Mouse (Mus musculus) liver, embryonic 13.5 days (tissue): Measurements from ENCODE around the gene Olfr1335. TPM values are rescaled to one million over a fixed set of nuclear protein-coding genes. Genes with fewer than 3 reads are reported as not detected.
"Not testable (repeated sequence)": the region's sequence is repeated elsewhere in the genome, so short reads cannot be mapped to it uniquely, and the experiment has no call there.

Experiments used
- ATAC-seq: fragments of 200-750 bp; cut with Nextera tagmentation; 2 replicates; pipeline ENCODE4 v1.8.0; 2017; ENCODE audit warnings: low read depth, mild to moderate bottlenecking, moderate number of reproducible peaks, moderate library complexity
- DNase-seq: peaks from one replicate; pipeline ENCODE4 v3.0.0; 2022
- H3K27ac ChIP-seq: fragments of 300-500 bp; sonication (generic); 2 replicates; pipeline ENCODE4 v1.5.1; 2015; ENCODE audit warnings: moderate library complexity, mild to moderate bottlenecking, inconsistent platforms
- H3K27me3 ChIP-seq: fragments of 300-500 bp; sonication (generic); 2 replicates; pipeline ENCODE4 v1.6.1; 2015; ENCODE audit warnings: mild to moderate bottlenecking, inconsistent platforms
- H3K36me3 ChIP-seq: fragments of 300-500 bp; sonication (generic); 2 replicates; pipeline ENCODE4 v1.6.1; 2015; ENCODE audit warnings: mild to moderate bottlenecking, inconsistent platforms
- H3K4me1 ChIP-seq: fragments of 300-500 bp; sonication (generic); replicated peaks from 2 replicates; pipeline ENCODE4 v1.6.1; 2015; ENCODE audit warnings: inconsistent platforms
- H3K4me2 ChIP-seq: fragments of 300-500 bp; sonication (generic); 2 replicates; pipeline ENCODE4 v1.6.1; 2015; ENCODE audit warnings: inconsistent platforms, mild to moderate bottlenecking, moderate library complexity
- H3K4me3 ChIP-seq: fragments of 300-500 bp; sonication (generic); replicated peaks from 2 replicates; pipeline ENCODE4 v1.5.1; 2015; ENCODE audit warnings: mild to moderate bottlenecking, inconsistent platforms
- H3K9ac ChIP-seq: fragments of 300-500 bp; sonication (generic); 2 replicates; pipeline ENCODE4 v1.6.1; 2015; ENCODE audit warnings: mild to moderate bottlenecking, inconsistent platforms
- H3K9me3 ChIP-seq: fragments of 300-500 bp; sonication (generic); replicated peaks from 2 replicates; pipeline ENCODE4 v1.6.1; 2016; ENCODE audit warnings: inconsistent platforms
- WGBS: fragments of 180-500 bp; shearing (Covaris S2); methylation state at CpG from one replicate; pipeline ENCODE4 v1.1.7; 2015; ENCODE audit not compliant: insufficient replicate concordance; 5-methylcytosine and 5-hydroxymethylcytosine counted together
- polyA plus RNA-seq: library from polyadenylated mRNA; unstranded; fragments of >200 nt; fragmentation: Nextera tagmentation; extraction: Ambion mirVana; gene quantifications from 2 replicates; pipeline ENCODE4 v1.2.1, GENCODE M21; 2015

Gene Olfr1335
- not detected in 2 replicates for polyA plus RNA-seq

DNA sequence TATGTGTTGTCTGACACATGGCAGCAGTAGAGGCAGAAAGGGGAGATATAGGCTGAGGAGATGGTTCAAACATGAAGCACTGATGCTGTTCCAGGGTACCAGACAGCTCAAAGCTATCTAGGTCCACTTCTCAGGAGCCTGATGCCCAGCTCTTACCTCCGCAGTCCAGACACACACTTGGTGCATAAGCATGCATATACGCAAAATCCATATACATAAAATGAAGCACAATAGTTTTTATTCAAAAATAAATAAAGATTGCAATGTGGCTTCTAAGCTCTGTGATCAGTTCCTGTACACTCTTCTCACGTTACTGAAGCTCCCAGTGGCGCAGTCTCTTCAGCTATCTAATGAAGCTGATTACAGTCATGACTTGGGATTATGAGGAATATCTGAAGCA, at the start of gene Olfr1335:
Gene Olfr1335, minus strand, starts transcription at position 101 of the 400 bp plus-strand sequence.
- no peaks in the 10 kb centered on the region for H3K4me1 ChIP-seq
- no peak within 1 kb of the TSS for H3K4me3 ChIP-seq
- no peaks in the 10 kb centered on the region for H3K9me3 ChIP-seq
- no peak within 1 kb of the TSS for H3K9ac ChIP-seq
- WGBS: 68% methylated on average over 4 of the region's 4 CpGs
- no peaks in the 10 kb centered on the region for H3K27me3 ChIP-seq
- ATAC-seq (no peak), DNase-seq (no peak)
- no peak within 1 kb of the TSS for H3K4me2 ChIP-seq
- H3K27ac ChIP-seq: no peak within 1 kb of the TSS
- H3K36me3 ChIP-seq: no peaks in the 10 kb centered on the region

GRCm38 (mm10) chr4:118836179-118836578, 26.4 kb upstream of the Olfr1335 start, which contains the start of gene Olfr1333:
Gene Olfr1333 (minus strand): TSS chr4:118836279.
- no peak for ATAC-seq
- no peaks in the 10 kb centered on the region for H3K36me3 ChIP-seq
- DNase-seq: no peak
- no peaks in the 10 kb centered on the region for H3K27me3 ChIP-seq
- H3K9ac ChIP-seq: no peak within 1 kb of the TSS
- no peaks in the 10 kb centered on the region for H3K4me1 ChIP-seq
- 89% methylated on average over 1 of the region's 1 CpGs for WGBS
- H3K9me3 ChIP-seq: no peaks in the 10 kb centered on the region
- H3K4me3 ChIP-seq: no peak within 1 kb of the TSS
- H3K4me2 ChIP-seq: no peak within 1 kb of the TSS
- no peak within 1 kb of the TSS for H3K27ac ChIP-seq

- Histone ChIP-seq H3K4me1 (no peaks in the 10 kb centered on the region), H3K4me2 (no peak overlapping the region), H3K9ac (no peak overlapping the region), H3K27me3 (no peaks in the 10 kb centered on the region), H3K27ac (no peak overlapping the region), H3K36me3 (no peaks in the 10 kb centered on the region), H3K4me3 (no peak overlapping the region), H3K9me3 (no peaks in the 10 kb centered on the region)
- no peak for ATAC-seq
- 47% methylated on average over 1 of the region's 1 CpGs for WGBS
- DNase-seq: no peak
Observed at GRCm38 (mm10) chr4:118818921-118819320, 9.2 kb upstream of the Olfr1335 start.

DNA sequence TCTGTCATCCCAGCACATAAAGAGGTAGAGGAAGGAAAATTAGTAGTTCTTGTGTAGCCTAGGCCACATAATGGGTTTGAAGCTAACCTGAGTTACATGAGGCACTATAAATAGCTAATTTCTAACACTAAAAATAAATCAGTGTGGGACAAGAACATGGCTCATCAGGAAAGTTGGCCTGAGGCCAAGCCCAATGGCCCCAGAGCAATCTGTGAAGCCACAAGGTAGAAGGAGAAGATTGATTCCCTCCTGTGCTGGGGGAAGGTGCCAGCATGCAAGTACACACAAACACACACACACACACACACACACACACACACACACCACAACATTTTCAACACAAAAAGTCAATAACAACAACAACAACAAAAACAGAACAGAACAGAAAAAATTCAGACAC, 16.9 kb downstream of the Olfr1335 start:
- not testable (repeated sequence) for DNase-seq

DNA sequence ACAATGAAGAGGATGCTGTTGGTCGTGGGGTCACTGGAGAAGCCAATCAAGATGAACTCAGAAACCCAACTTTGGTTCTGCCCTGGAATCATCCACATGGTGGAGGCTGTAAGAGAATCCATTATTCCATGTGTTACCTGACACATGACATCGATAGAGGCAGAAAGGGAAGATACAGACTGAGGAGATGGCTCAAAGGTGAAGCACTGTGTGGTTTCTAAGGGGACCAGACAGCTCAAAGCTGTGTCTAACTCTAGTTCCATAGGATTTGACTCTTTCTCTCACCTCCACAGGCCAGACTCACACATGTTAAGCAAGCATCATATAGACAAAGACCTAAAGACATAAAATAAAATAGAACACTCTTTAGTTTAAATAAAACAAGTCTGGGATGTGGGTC, 27.3 kb downstream of the Olfr1335 start, which contains the start of gene Olfr1337:
Gene Olfr1337, minus strand, starts transcription at position 101 of the 400 bp plus-strand sequence.
- H3K4me2 ChIP-seq: no peak within 1 kb of the TSS
- 35% methylated on average over 2 of the region's 2 CpGs for WGBS
- no peak for DNase-seq
- no peaks in the 10 kb centered on the region for H3K36me3 ChIP-seq
- H3K9me3 ChIP-seq: no peaks in the 10 kb centered on the region
- H3K27me3 ChIP-seq: no peaks in the 10 kb centered on the region
- no peak within 1 kb of the TSS for H3K9ac ChIP-seq
- H3K27ac ChIP-seq: no peak within 1 kb of the TSS
- H3K4me3 ChIP-seq: no peak within 1 kb of the TSS
- no peaks in the 10 kb centered on the region for H3K4me1 ChIP-seq
- no peak for ATAC-seq

More for the DNA sequence above, 16.9 kb downstream of the Olfr1335 start:
- H3K9ac ChIP-seq, H3K27me3 ChIP-seq, H3K36me3 ChIP-seq, H3K9me3 ChIP-seq, H3K4me2 ChIP-seq, H3K27ac ChIP-seq, H3K4me3 ChIP-seq, ATAC-seq, H3K4me1 ChIP-seq: not testable (repeated sequence)

Other genes with a start within 250 kb of the Olfr1335 start
- 1.2 and 1.3 TPM in 2 replicates for gene Cfap57, start 189.2 kb downstream of the Olfr1335 start, polyA plus RNA-seq
- gene Ebna1bp2, start 189.1 kb downstream of the Olfr1335 start, polyA plus RNA-seq: 122 and 144 TPM in 2 replicates
- gene Olfr62, start 151.0 kb downstream of the Olfr1335 start, polyA plus RNA-seq: not detected in 2 replicates
- gene Olfr1342, start 117.2 kb downstream of the Olfr1335 start, polyA plus RNA-seq: not detected in 2 replicates
- not detected in 2 replicates for gene Olfr1341, start 106.4 kb downstream of the Olfr1335 start, polyA plus RNA-seq
- gene Olfr1340, start 89.8 kb downstream of the Olfr1335 start, polyA plus RNA-seq: not detected in 2 replicates
- not detected in 2 replicates for gene Olfr1339, start 77.8 kb downstream of the Olfr1335 start, polyA plus RNA-seq
- not detected in 2 replicates for gene Olfr1338, start 51.2 kb downstream of the Olfr1335 start, polyA plus RNA-seq
- gene Olfr1337, start 27.4 kb downstream of the Olfr1335 start, polyA plus RNA-seq: not detected in 2 replicates
- not detected in 2 replicates for gene Olfr1333, start 26.3 kb upstream of the Olfr1335 start, polyA plus RNA-seq
- not detected in 2 replicates for gene Olfr1331, start 54.7 kb upstream of the Olfr1335 start, polyA plus RNA-seq
- not detected in 2 replicates for gene Olfr1330, start 78.7 kb upstream of the Olfr1335 start, polyA plus RNA-seq
- gene Olfr1329, start 107.5 kb upstream of the Olfr1335 start, polyA plus RNA-seq: not detected in 2 replicates
- gene Olfr1328, start 128.7 kb upstream of the Olfr1335 start, polyA plus RNA-seq: not detected in 2 replicates
- gene Lao1, start 151.6 kb upstream of the Olfr1335 start, polyA plus RNA-seq: not detected in 2 replicates